Mouse (Mus musculus) neural tube, embryonic 14.5 days (tissue): ENCODE data around the gene Snrnp48. TPM values are rescaled to one million over a fixed set of nuclear protein-coding genes. Genes with fewer than 3 reads are reported as not detected.
A peak's percentile ranks its signal among the peaks of the same experiment; 100 is the strongest.

Experiments used
- ATAC-seq: fragments of 200-750 bp; cut with Nextera tagmentation; 2 replicates; pipeline ENCODE4 v1.8.0; 2017; ENCODE audit warnings: low read depth, mild to moderate bottlenecking, moderate TSS enrichment, moderate library complexity
- H3K27ac ChIP-seq: fragments of 300-500 bp; sonication (generic); 2 replicates; pipeline ENCODE4 v1.5.1; 2014; ENCODE audit warnings: low read depth, mild to moderate bottlenecking, control low read depth, low read length, moderate library complexity, mixed read lengths
- H3K27me3 ChIP-seq: fragments of 300-500 bp; sonication (generic); 2 replicates; pipeline ENCODE4 v1.6.1; 2014; ENCODE audit warnings: low read length; ENCODE audit not compliant: control insufficient read depth, insufficient read depth
- H3K36me3 ChIP-seq: fragments of 300-500 bp; sonication (generic); 2 replicates; pipeline ENCODE4 v1.6.1; 2014; ENCODE audit warnings: low read length, mixed read lengths; ENCODE audit not compliant: control insufficient read depth, insufficient read depth
- H3K4me1 ChIP-seq: fragments of 300-500 bp; sonication (generic); 2 replicates; pipeline ENCODE4 v1.6.1; 2014; ENCODE audit warnings: low read length; ENCODE audit not compliant: control insufficient read depth, insufficient read depth
- H3K4me2 ChIP-seq: fragments of 300-500 bp; sonication (generic); 2 replicates; pipeline ENCODE4 v1.6.1; 2014; ENCODE audit warnings: mild to moderate bottlenecking, low read depth, low read length, control low read depth
- H3K4me3 ChIP-seq: fragments of 300-500 bp; sonication (generic); 2 replicates; pipeline ENCODE4 v1.5.1; 2014; ENCODE audit warnings: low read depth, low read length, control low read depth, mixed read lengths
- H3K9ac ChIP-seq: fragments of 300-500 bp; sonication (generic); replicated peaks from 2 replicates; pipeline ENCODE4 v1.6.1; 2014; ENCODE audit warnings: low read depth, mild to moderate bottlenecking, control low read depth, low read length, mixed read lengths
- H3K9me3 ChIP-seq: fragments of 300-500 bp; sonication (generic); 2 replicates; pipeline ENCODE4 v1.6.1; 2016; ENCODE audit warnings: low read length; ENCODE audit not compliant: control insufficient read depth
- WGBS: fragments of 180-500 bp; shearing (Covaris S2); extraction: QIAGEN DNeasy Blood & Tissue Kit; methylation state at CpG from one replicate; pipeline ENCODE4 v1.1.7; 2014; 5-methylcytosine and 5-hydroxymethylcytosine counted together
- polyA plus RNA-seq: library from polyadenylated mRNA; unstranded; fragments of >200 nt; fragmentation: Nextera tagmentation; extraction: Ambion mirVana; gene quantifications from 2 replicates; pipeline ENCODE4 v1.2.1, GENCODE M21; 2014

Snrnp48 gene
- 32.9 and 34.5 TPM in 2 replicates for polyA plus RNA-seq

DNA sequence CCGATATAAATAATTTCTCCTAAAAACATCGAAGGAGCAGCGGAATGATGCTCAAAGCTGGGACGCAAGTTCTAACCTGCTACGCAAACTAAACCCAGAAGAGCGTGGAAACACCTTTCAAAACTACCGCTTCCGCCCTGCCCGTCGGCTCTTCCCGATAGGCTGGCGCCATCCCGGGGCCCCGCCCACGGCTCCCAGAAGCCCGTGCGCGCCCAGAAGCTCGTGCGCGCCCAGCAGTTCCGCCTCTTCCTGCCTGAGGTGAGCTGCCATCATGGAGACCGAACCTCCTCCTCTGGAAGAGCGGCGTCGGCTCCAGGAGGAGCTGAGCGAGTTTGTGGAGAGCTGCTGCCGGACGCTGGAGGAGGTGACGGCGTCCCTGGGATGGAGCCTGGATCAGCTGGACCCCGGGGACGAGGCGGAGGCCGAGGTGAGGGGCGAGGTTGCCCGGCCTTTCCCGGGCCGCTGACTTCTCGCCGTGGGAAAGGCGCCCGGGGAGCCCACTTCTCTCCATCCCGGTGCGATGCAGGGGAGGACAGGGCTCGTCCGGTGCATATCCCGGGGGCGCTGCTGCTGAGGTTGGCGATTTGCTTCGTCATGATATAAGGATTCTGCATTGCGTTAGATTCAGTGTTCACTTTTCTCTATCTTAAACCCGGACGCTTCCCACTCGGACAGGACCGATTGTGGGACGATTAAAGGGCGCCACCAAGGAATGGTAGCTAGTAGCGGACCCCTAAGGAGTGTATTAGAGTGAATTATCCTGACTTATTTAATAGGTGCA, at the start of gene Snrnp48:
TSS of gene Snrnp48 (plus strand) at position 237 of the 781 bp plus-strand sequence.
- peak; percentile 100 for ATAC-seq
- peaks cover 5% of the 10 kb centered on the region; the same call in 1 of the 2 replicates for H3K4me1 ChIP-seq
- peak within 1 kb of the TSS; percentile 71 for H3K4me3 ChIP-seq
- no peaks in the 10 kb centered on the region for H3K36me3 ChIP-seq
- H3K27me3 ChIP-seq = no peaks in the 10 kb centered on the region
- peak within 1 kb of the TSS; percentile 47 for H3K4me2 ChIP-seq
- under 1% methylated on average over 59 of the region's 59 CpGs for WGBS
- H3K27ac ChIP-seq = peak within 1 kb of the TSS; percentile 71
- peak within 1 kb of the TSS; percentile 68 for H3K9ac ChIP-seq
- no peaks in the 10 kb centered on the region for H3K9me3 ChIP-seq

DNA sequence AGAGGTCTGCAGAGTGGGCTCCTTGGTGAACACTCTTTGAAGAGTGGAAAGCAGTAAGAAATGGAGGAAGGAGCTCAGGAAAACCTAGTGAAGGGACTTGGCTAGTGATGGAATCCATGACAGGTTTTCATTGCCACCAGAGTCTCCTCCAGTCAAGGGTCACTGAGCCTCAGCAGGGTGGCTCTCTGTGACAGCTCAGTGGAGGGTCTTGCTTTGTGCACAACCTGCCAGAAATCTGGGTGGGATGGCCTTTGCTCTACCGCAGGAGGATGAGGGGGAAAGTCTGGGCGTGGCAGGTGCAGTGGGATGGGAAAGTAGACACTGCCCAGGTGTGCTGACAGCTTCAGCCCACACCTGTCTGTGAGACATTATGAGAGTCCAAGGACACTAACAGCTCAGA, 49.2 kb upstream of the Snrnp48 start:
- Histone ChIP-seq H3K36me3 (no peaks in the 10 kb centered on the region), H3K4me2 (no peak overlapping the region), H3K9ac (no peak overlapping the region), H3K27me3 (peaks cover 36% of the 10 kb centered on the region), H3K9me3 (no peaks in the 10 kb centered on the region), H3K4me3 (no peak overlapping the region), H3K27ac (no peak overlapping the region), H3K4me1 (peaks cover 10% of the 10 kb centered on the region)
- 10% methylated on average over 2 of the region's 2 CpGs for WGBS
- no peak for ATAC-seq

DNA sequence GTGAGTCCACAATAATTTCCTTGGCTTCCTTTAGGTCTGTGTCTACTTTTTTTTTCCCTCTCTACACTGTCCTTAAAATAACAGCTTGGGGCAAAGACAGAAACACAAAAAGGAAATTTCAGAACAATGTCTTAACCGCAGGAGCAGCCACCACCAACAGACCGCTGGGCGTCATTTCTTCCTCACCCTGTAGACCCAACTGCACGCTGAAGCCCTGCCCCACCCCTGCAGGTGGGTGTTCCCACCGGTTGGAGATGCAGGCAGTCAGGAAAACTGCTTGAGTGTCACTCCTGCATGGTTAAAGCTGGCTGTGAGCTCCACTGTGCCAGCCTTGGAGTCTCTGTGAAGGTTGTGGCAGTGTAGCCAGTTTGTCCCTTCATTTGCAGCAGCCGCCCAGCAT, 47.1 kb upstream of the Snrnp48 start:
- Histone ChIP-seq H3K4me1 (no peaks in the 10 kb centered on the region), H3K4me2 (no peak overlapping the region), H3K27me3 (peaks cover 27% of the 10 kb centered on the region), H3K9ac (no peak overlapping the region), H3K9me3 (no peaks in the 10 kb centered on the region), H3K4me3 (no peak overlapping the region), H3K36me3 (no peaks in the 10 kb centered on the region), H3K27ac (no peak overlapping the region)
- WGBS = 32% methylated on average over 6 of the region's 6 CpGs
- ATAC-seq = no peak

DNA sequence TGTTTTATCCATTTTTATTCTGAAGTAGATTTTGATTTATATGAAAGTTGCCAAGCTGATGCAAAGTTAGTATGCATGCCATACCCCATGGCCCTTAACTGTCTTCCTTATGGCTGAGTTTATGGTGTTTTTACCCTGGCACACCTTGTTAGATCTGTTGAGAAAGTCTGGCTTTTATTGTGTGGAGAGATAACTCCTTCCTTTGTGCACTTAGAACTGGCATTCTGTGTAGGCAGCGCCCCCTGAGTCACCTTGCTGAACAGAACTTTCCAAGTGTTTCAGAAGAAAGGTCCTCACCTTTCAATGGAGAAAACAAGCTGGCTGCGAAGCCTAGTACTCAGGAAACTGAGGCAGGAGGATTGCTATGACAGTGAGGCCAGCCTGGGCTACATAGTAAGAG, 42.7 kb upstream of the Snrnp48 start:
- ATAC-seq = no peak
- H3K36me3 ChIP-seq = no peaks in the 10 kb centered on the region
- no peak overlapping the region for H3K4me3 ChIP-seq
- no peak overlapping the region for H3K27ac ChIP-seq
- no peaks in the 10 kb centered on the region for H3K4me1 ChIP-seq
- H3K4me2 ChIP-seq = no peak overlapping the region
- no peak overlapping the region for H3K9ac ChIP-seq
- 86% methylated on average over 2 of the region's 2 CpGs for WGBS
- H3K9me3 ChIP-seq = no peaks in the 10 kb centered on the region
- H3K27me3 ChIP-seq = 0 out of 2 replicates have a peak, but pooled peaks cover 3% of the 10 kb centered on the region

DNA sequence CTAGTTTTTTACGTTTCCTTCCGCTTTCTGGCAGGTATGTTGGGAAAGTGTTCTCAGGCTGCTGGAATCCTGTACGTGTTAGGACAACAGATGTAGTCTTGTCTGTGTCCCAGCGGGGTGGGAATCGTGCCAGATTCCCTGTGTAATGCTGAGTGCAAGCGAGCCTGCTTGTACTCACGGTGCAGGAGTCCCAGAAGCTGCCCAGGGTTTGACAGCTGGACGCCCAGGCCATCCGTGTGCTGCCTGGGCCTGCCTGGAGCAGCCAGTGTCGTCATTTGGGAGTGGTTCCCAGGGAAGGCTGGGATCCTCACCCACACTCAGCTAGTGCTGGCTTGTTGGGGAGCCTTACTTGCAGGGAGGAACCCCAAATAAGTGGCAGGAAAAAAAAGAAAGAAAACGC, 42.1 kb upstream of the Snrnp48 start:
- no peaks in the 10 kb centered on the region for H3K9me3 ChIP-seq
- H3K27me3 ChIP-seq = 0 out of 2 replicates have a peak, but pooled peaks cover 3% of the 10 kb centered on the region
- H3K4me2 ChIP-seq = no peak overlapping the region
- no peaks in the 10 kb centered on the region for H3K36me3 ChIP-seq
- no peak overlapping the region for H3K9ac ChIP-seq
- H3K4me3 ChIP-seq = no peak overlapping the region
- WGBS = 48% methylated on average over 11 of the region's 11 CpGs
- peak; percentile 71 for ATAC-seq
- no peak overlapping the region for H3K27ac ChIP-seq
- H3K4me1 ChIP-seq = no peaks in the 10 kb centered on the region

DNA sequence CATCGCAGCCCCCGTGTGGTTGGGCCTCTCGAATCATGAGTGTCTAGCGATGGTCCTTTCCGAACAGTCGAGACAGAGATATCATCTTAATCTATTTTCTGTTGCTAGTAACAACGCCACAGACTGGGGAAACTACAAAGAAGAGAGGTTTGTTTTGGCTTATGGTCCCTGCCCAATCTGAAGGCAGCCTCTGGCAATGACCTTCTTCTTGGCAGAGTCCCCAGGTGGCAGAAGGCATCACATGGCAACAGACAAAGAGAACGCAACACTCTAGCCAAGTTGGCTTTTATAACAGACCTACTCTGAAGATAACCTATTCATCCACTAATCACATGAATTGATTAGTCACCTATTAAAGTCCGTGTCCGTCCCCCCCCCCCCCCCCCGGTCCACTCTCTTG, 39.8 kb upstream of the Snrnp48 start:
- H3K9me3 ChIP-seq = no peaks in the 10 kb centered on the region
- no peak overlapping the region for H3K9ac ChIP-seq
- no peak overlapping the region for H3K27ac ChIP-seq
- H3K4me2 ChIP-seq = no peak overlapping the region
- H3K36me3 ChIP-seq = no peaks in the 10 kb centered on the region
- no peak for ATAC-seq
- H3K4me1 ChIP-seq = no peaks in the 10 kb centered on the region
- H3K27me3 ChIP-seq = no peaks in the 10 kb centered on the region
- WGBS = 82% methylated on average over 11 of the region's 11 CpGs
- H3K4me3 ChIP-seq = no peak overlapping the region

DNA sequence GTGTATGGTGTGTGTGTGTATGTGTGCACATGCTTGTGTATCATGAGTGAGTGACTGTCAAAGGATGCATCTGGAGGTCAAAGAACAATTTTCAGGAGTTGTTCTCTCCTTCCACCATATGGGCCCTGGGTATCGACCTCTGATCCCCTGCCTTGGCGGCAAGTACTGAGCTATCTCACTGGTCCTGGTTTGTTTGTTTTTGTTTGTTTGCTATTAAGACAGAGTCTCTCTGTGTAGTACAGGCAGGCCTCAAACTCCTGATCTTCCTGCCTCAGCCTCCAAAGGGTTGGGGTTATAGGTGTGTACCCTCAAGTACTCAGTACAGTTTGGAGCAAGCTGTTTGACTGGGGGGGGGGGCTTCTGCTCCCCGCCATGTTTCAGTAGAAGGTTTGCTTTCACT, 37.7 kb upstream of the Snrnp48 start:
- H3K36me3 ChIP-seq = no peaks in the 10 kb centered on the region
- H3K4me2 ChIP-seq = no peak overlapping the region
- no peak overlapping the region for H3K9ac ChIP-seq
- no peak for ATAC-seq
- H3K9me3 ChIP-seq = no peaks in the 10 kb centered on the region
- H3K4me3 ChIP-seq = no peak overlapping the region
- no peaks in the 10 kb centered on the region for H3K27me3 ChIP-seq
- no peaks in the 10 kb centered on the region for H3K4me1 ChIP-seq
- WGBS = 88% methylated on average over 3 of the region's 3 CpGs
- H3K27ac ChIP-seq = no peak overlapping the region

DNA sequence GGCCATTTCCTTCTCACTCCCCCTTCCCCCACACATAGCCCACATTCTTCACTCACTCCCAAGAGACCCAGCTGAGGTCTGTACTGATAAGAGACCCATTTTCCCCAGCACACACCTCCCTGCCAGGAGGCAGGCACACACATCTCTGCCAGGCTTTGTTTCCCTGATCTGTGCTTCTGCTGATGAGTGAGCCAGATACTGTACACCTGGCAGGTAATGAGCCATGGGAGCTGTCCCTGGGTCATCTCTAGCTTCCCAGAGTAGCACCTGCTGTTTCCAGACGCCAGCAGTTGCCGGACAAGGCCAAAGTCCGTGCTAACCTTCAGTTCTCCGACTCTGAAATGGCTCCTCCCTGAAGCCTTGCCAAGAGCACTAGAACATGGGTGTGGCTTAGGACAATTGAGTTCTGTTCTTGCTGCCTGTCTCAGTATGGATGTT, 34.0 kb upstream of the Snrnp48 start:
- 62% methylated on average over 4 of the region's 4 CpGs for WGBS
- Histone ChIP-seq H3K4me1 (no peaks in the 10 kb centered on the region), H3K9me3 (no peaks in the 10 kb centered on the region)

DNA sequence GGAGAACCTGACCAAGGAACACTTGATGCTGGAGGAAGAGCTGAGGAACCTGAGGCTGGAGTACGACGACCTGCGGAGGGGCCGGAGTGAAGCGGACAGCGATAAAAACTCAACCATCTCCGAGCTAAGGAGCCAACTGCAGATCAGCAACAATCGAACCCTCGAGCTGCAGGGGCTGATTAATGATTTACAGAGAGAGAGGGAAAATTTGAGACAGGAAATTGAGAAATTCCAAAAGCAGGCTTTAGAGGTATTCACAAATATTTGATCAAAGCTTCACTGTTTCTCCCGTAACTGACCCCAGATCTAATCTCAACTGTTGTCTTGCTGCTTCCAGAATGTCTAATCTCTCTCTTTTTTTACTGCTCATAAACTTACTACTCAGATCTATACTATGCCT, 11.3 kb upstream of the Snrnp48 start:
- H3K4me1 ChIP-seq = no peaks in the 10 kb centered on the region
- no peaks in the 10 kb centered on the region for H3K36me3 ChIP-seq
- ATAC-seq = no peak
- H3K9me3 ChIP-seq = no peaks in the 10 kb centered on the region; the same call in 1 of the 2 replicates
- H3K9ac ChIP-seq = no peak overlapping the region
- no peaks in the 10 kb centered on the region for H3K27me3 ChIP-seq
- 86% methylated on average over 10 of the region's 10 CpGs for WGBS
- no peak overlapping the region for H3K4me2 ChIP-seq
- H3K4me3 ChIP-seq = no peak overlapping the region
- no peak overlapping the region for H3K27ac ChIP-seq

More for the DNA sequence above, 34.0 kb upstream of the Snrnp48 start:
- Histone ChIP-seq H3K36me3 (no peaks in the 10 kb centered on the region), H3K9ac (no peak overlapping the region), H3K4me3 (no peak overlapping the region), H3K4me2 (no peak overlapping the region), H3K27me3 (no peaks in the 10 kb centered on the region), H3K27ac (no peak overlapping the region)
- ATAC-seq = no peak
